Mouse (Mus musculus) kidney, postnatal 0 days (tissue): ENCODE data around the gene Ern1. TPM values are rescaled to one million over a fixed set of nuclear protein-coding genes. Genes with fewer than 3 reads are reported as not detected.
A peak's percentile ranks its signal among the peaks of the same experiment; 100 is the strongest.

Experiments used
- ATAC-seq: fragments of 200-750 bp; cut with Nextera tagmentation; replicated peaks from 2 replicates; pipeline ENCODE4 v1.8.0; 2017; ENCODE audit warnings: low read depth, moderate number of reproducible peaks, moderate TSS enrichment, moderate library complexity; ENCODE audit not compliant: low FRiP score
- DNase-seq: peaks from one replicate; pipeline ENCODE4 v3.0.0-alpha.2; 2016; ENCODE audit warnings: low spot score
- H3K27ac ChIP-seq: fragments of 300-500 bp; sonication (generic); 2 replicates; pipeline ENCODE4 v1.5.1; 2014; ENCODE audit warnings: mild to moderate bottlenecking
- H3K27me3 ChIP-seq: fragments of 300-500 bp; sonication (generic); 2 replicates; pipeline ENCODE4 v1.6.1; 2014; ENCODE audit warnings: low read length, mixed read lengths; ENCODE audit not compliant: insufficient read depth
- H3K36me3 ChIP-seq: fragments of 300-500 bp; sonication (generic); 2 replicates; pipeline ENCODE4 v1.6.1; 2014; ENCODE audit warnings: low read length, mixed read lengths; ENCODE audit not compliant: insufficient read depth
- H3K4me1 ChIP-seq: fragments of 300-500 bp; sonication (generic); replicated peaks from 2 replicates; pipeline ENCODE4 v1.6.1; 2014; ENCODE audit warnings: antibody characterized with exemption, low read length, mixed read lengths; ENCODE audit not compliant: insufficient read depth
- H3K4me2 ChIP-seq: fragments of 300-500 bp; sonication (generic); 2 replicates; pipeline ENCODE4 v1.6.1; 2014; ENCODE audit warnings: mild to moderate bottlenecking, low read length, moderate library complexity, mixed read lengths
- H3K4me3 ChIP-seq: fragments of 300-500 bp; sonication (generic); replicated peaks from 2 replicates; pipeline ENCODE4 v1.5.1; 2014; ENCODE audit warnings: low read depth, low read length
- H3K9ac ChIP-seq: fragments of 300-500 bp; sonication (generic); 2 replicates; pipeline ENCODE4 v1.6.1; 2014; ENCODE audit warnings: low read depth, low read length
- H3K9me3 ChIP-seq: fragments of 300-500 bp; sonication (generic); replicated peaks from 2 replicates; pipeline ENCODE4 v1.6.1; 2016; ENCODE audit warnings: low read length, inconsistent platforms, mixed read lengths
- CTCF ChIP-seq: IDR thresholded peaks from 2 replicates; pipeline ENCODE4 v1.5.1; 2016; ENCODE audit warnings: antibody characterized with exemption, low read depth, mild to moderate bottlenecking, moderate library complexity
- WGBS: fragments of 180-500 bp; shearing (Covaris S2); extraction: QIAGEN DNeasy Blood & Tissue Kit; methylation state at CpG from one replicate; pipeline ENCODE4 v1.1.7; 2014; 5-methylcytosine and 5-hydroxymethylcytosine counted together
- polyA plus RNA-seq: library from polyadenylated mRNA; unstranded; fragments of >200 nt; fragmentation: Nextera tagmentation; extraction: Ambion mirVana; gene quantifications from 2 replicates; pipeline ENCODE4 v1.2.1, GENCODE M21; 2015

Gene Ern1
- polyA plus RNA-seq, 1 experiment from 2014 or later, result 3.3 TPM

- DNase-seq, result no peak
- Histone ChIP-seq H3K9me3 (no peaks in the 10 kb centered on the region), H3K27ac (no peak overlapping the region), H3K36me3 (no peaks in the 10 kb centered on the region), H3K4me1 (no peaks in the 10 kb centered on the region), H3K4me3 (no peak overlapping the region), H3K27me3 (no peaks in the 10 kb centered on the region), H3K9ac (no peak overlapping the region), H3K4me2 (no peak overlapping the region)
- no peak for ATAC-seq
- TF ChIP-seq CTCF, result no peak
- WGBS, result 48% methylated on average over 16 of the region's 16 CpGs
Observed at GRCm38 (mm10) chr11:106515079-106515745, 27.6 kb upstream of the Ern1 start.

GRCm38 (mm10) chr11:106514446-106514845 lies 26.8 kb upstream of the Ern1 start:
- Histone ChIP-seq H3K27ac (peak overlapping the region; percentile 31; the same call in 1 of the 2 replicates), H3K4me3 (no peak overlapping the region), H3K27me3 (no peaks in the 10 kb centered on the region), H3K4me1 (no peaks in the 10 kb centered on the region), H3K9ac (no peak overlapping the region), H3K9me3 (no peaks in the 10 kb centered on the region), H3K36me3 (no peaks in the 10 kb centered on the region), H3K4me2 (no peak overlapping the region)
- DNase-seq (peak; percentile 78), ATAC-seq (peak; percentile 49; the same call in 1 of the 2 replicates)
- no peak for TF ChIP-seq CTCF
- WGBS, result 28% methylated on average over 5 of the region's 5 CpGs

DNA sequence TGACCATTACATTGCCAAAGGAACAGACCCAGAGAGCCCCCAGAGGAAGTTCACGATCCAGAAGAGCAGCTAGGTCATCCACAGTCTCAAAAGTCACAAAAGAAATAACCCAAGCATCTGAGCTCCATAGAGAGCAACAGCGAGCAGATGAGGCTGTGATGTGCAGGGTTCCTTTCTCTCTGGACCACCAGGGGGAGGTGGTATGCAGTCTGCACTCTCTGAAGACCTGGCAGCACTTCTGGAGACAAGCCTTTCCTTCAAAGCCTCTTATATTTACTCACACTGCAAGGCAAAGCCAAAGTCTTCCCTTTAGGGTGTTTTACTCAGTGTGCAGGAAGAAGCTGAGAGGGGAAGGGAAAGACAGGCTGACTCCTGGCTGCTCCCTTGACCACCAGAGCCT lies 25.5 kb upstream of the Ern1 start:
- Histone ChIP-seq H3K4me2 (no peak overlapping the region), H3K27ac (no peak overlapping the region), H3K27me3 (no peaks in the 10 kb centered on the region), H3K36me3 (0 out of 2 replicates have a peak, but pooled peaks cover 7% of the 10 kb centered on the region), H3K9me3 (no peaks in the 10 kb centered on the region), H3K9ac (0 out of 2 replicates have a peak overlapping the region, but pooled peaks have one; percentile 18), H3K4me3 (no peak overlapping the region), H3K4me1 (no peaks in the 10 kb centered on the region)
- 31% methylated on average over 2 of the region's 2 CpGs for WGBS
- TF ChIP-seq CTCF, result peak; percentile 89
- ATAC-seq (peak; percentile 59; the same call in 1 of the 2 replicates), DNase-seq (peak; percentile 88)

DNA sequence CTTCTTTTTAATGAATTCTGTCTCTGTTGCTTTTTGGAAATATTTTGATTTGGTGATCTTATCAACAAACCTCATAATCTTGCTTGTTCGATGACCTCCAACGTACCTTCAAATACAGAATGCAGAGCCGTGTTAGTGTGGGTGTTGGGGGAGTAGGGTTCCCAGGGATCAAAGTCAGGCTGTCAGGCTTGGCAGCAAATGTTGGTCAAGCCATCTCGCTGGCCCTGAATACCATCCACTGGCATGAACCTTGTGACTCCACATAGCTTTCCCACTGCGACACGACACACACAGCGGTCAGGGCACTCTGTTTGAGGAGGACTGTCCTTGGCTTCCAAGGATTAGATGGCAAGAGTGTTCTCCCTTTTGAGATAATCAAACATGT lies 24.3 kb upstream of the Ern1 start:
- Histone ChIP-seq H3K4me3 (no peak overlapping the region), H3K36me3 (0 out of 2 replicates have a peak, but pooled peaks cover 7% of the 10 kb centered on the region), H3K27ac (no peak overlapping the region), H3K4me2 (no peak overlapping the region), H3K4me1 (no peaks in the 10 kb centered on the region), H3K27me3 (no peaks in the 10 kb centered on the region), H3K9ac (no peak overlapping the region), H3K9me3 (no peaks in the 10 kb centered on the region)
- ATAC-seq, result no peak
- 87% methylated on average over 7 of the region's 7 CpGs for WGBS
- no peak for TF ChIP-seq CTCF
- no peak for DNase-seq

DNA sequence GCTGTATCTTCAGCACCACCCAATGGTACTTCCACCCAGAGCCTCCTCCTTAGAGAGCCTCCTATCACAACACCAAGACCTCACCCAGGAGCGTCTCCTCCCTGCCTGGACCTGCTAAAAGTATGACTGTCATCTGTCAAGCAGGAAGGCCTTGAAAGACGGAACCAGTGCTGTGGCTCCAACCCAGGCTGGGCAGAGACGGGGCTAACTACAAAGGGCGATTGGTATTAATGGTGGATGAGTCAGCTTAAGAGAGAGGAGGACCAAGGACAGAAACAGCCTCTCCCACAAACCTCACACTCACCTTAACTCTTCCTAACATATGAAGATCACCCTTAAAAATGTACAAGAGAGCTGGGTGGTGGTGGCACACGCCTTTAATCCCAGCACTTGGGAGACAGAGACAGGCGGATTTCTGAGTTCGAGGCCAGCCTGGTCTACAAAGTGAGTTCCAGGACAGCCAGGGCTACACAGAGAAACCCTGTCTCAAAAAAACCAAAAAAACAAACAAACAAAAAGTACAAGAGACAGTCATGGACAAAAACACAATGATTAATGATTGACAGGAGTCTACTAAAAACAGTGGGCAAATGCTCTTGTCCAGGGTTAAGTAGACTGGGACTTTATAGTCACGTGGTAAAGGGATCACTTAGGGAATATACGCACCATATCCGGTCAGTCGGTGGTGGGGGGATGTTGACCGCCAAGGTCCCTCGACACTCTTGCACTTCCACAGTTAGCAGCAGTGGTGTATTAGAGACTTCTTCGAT lies 23.8 kb upstream of the Ern1 start:
- H3K9me3 ChIP-seq, result no peaks in the 10 kb centered on the region
- TF ChIP-seq CTCF, result no peak
- no peaks in the 10 kb centered on the region for H3K4me1 ChIP-seq
- no peak overlapping the region for H3K4me2 ChIP-seq
- DNase-seq, result no peak
- WGBS, result 84% methylated on average over 13 of the region's 14 CpGs
- H3K36me3 ChIP-seq, result 0 out of 2 replicates have a peak, but pooled peaks cover 7% of the 10 kb centered on the region
- H3K9ac ChIP-seq, result no peak overlapping the region
- ATAC-seq, result no peak
- H3K4me3 ChIP-seq, result no peak overlapping the region
- H3K27ac ChIP-seq, result no peak overlapping the region
- no peaks in the 10 kb centered on the region for H3K27me3 ChIP-seq

GRCm38 (mm10) chr11:106507638-106508037 lies 20.0 kb upstream of the Ern1 start:
- no peak overlapping the region for H3K4me2 ChIP-seq
- WGBS, result 79% methylated on average over 7 of the region's 7 CpGs
- DNase-seq, result no peak

More at GRCm38 (mm10) chr11:106507638-106508037, 20.0 kb upstream of the Ern1 start:
- H3K27me3 ChIP-seq, result no peaks in the 10 kb centered on the region
- H3K4me1 ChIP-seq, result no peaks in the 10 kb centered on the region
- H3K36me3 ChIP-seq, result 0 out of 2 replicates have a peak, but pooled peaks cover 7% of the 10 kb centered on the region
- no peak overlapping the region for H3K27ac ChIP-seq
- no peaks in the 10 kb centered on the region for H3K9me3 ChIP-seq
- TF ChIP-seq CTCF, result no peak
- no peak overlapping the region for H3K4me3 ChIP-seq
- no peak overlapping the region for H3K9ac ChIP-seq
- no peak for ATAC-seq
